ENCODE assay signal across 13 mouse cellular contexts in the genomic region with DNA sequence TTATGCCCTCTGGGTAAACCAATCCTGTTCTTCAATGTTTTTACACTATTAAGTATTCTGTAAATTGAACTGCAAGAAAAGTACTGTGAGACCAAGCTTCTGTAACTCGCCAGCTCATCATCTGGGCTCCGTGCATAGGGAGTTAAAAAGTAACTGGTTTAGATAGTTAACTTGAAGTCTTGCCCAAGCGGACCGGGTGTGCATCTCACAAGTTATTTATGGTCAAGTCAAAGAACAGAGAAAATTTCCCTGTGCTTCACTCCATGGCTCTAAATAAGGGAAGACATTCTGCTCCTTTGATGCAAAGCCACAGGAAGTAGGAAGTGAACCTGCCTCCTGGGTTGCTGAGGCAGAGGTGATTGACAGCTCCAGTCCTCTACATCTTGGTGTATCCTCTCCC.
"Had no signal": no experiment of that assay in that cellular context is flagged by ENCODE, and none has a peak within 500 bp of the region (broad histone marks: within the 10 kb centered on the region; RNA-seq: fewer than 3 reads in every experiment).

No protein-coding gene starts in this region.

- H3K9me3 ChIP-seq: intestine, embryonic 15.5 days; limb, embryonic 10.5 days; liver, embryonic 15.5 days; midbrain, embryonic 10.5 days; neural tube, embryonic 12.5 days had no signal

- H3K36me3 ChIP-seq: intestine, embryonic 15.5 days; limb, embryonic 10.5 days; liver, embryonic 15.5 days; midbrain, embryonic 10.5 days; neural tube, embryonic 12.5 days had no signal

- ATAC-seq: intestine, embryonic 15.5 days had no signal

- H3K9ac ChIP-seq: intestine, embryonic 15.5 days; liver, embryonic 15.5 days; neural tube, embryonic 12.5 days had no signal

- H3K27me3 ChIP-seq: intestine, embryonic 15.5 days; neural tube, embryonic 12.5 days had no signal

- H3K4me1 ChIP-seq: liver, embryonic 15.5 days; midbrain, embryonic 10.5 days; neural tube, embryonic 12.5 days had no signal

- H3K4me3 ChIP-seq: intestine, embryonic 15.5 days; layer of hippocampus, adult 2 months; limb, embryonic 10.5 days; liver, embryonic 15.5 days; midbrain, embryonic 10.5 days; neural tube, embryonic 12.5 days had no signal

- H3K27ac ChIP-seq: intestine, embryonic 15.5 days; layer of hippocampus, adult 2 months; limb, embryonic 10.5 days; liver, embryonic 15.5 days; midbrain, embryonic 10.5 days; neural tube, embryonic 12.5 days had no signal

- H3K4me2 ChIP-seq: intestine, embryonic 15.5 days; liver, embryonic 11.5 days; liver, embryonic 15.5 days; neural tube, embryonic 12.5 days had no signal

- DNase-seq: lung, adult 2 months; lung, postnatal 10 days; lung, postnatal 4 days; midbrain, embryonic 14.5 days; retina, postnatal 1 day; thymus, postnatal 36 days had no signal
